ENCODE assay signal across 25 mouse cellular contexts in genomic region chr3:159787776-159788175, GRCm38 (mm10). TPM values are rescaled to one million over a fixed set of nuclear protein-coding genes. Genes with fewer than 3 reads are reported as not detected.
DNase-seq lines count a peak whose midpoint lies in the region; ATAC-seq and TF ChIP-seq lines count a peak whose summit lies in the region.
"Had no signal": no experiment of that assay in that cellular context is flagged by ENCODE, and none has a peak within 500 bp of the region (broad histone marks: within the 10 kb centered on the region; RNA-seq: fewer than 3 reads in every experiment).

No protein-coding gene starts in this region.

- H3K27ac ChIP-seq in forebrain, embryonic 10.5 days, result peak overlapping the region; percentile 62; the same call in 1 of the 2 replicates
- no peak overlapping the region for H3K27ac ChIP-seq in forebrain, embryonic 14.5 days (ENCODE audit: low read depth, low read length)
- no peak overlapping the region for H3K27ac ChIP-seq in hindbrain, embryonic 11.5 days (ENCODE audit: low read depth, low read length)
- H3K27ac ChIP-seq in hindbrain, embryonic 16.5 days (ENCODE audit: low read depth, low read length), result no peak overlapping the region
- no peak overlapping the region for H3K27ac ChIP-seq in midbrain, embryonic 11.5 days (ENCODE audit: low read depth, low read length)
- H3K27ac ChIP-seq in midbrain, postnatal 0 days (ENCODE audit: low read depth, low read length), result no peak overlapping the region
- H3K27ac ChIP-seq in midbrain, embryonic 12.5 days (replicated peaks), result no peak overlapping the region
- no peak overlapping the region for H3K27ac ChIP-seq in heart, adult 2 months
- H3K27ac ChIP-seq: embryonic facial prominence, embryonic 12.5 days; heart, embryonic 13.5 days; kidney, postnatal 0 days; liver, embryonic 15.5 days had no signal

- H3K36me3 ChIP-seq in forebrain, embryonic 10.5 days (replicated peaks), result no peaks in the 10 kb centered on the region
- H3K36me3 ChIP-seq in forebrain, embryonic 14.5 days (ENCODE audit: control insufficient read depth, insufficient read depth, low read length), result no peaks in the 10 kb centered on the region
- no peaks in the 10 kb centered on the region for H3K36me3 ChIP-seq in hindbrain, embryonic 11.5 days (ENCODE audit: control insufficient read depth, insufficient read depth, low read length)
- H3K36me3 ChIP-seq in hindbrain, embryonic 16.5 days (ENCODE audit: control insufficient read depth, insufficient read depth, low read length), result no peaks in the 10 kb centered on the region
- no peaks in the 10 kb centered on the region for H3K36me3 ChIP-seq in midbrain, embryonic 11.5 days (ENCODE audit: control insufficient read depth, insufficient read depth, low read length)
- H3K36me3 ChIP-seq in midbrain, postnatal 0 days (ENCODE audit: insufficient read depth, low read length), result no peaks in the 10 kb centered on the region
- H3K36me3 ChIP-seq in midbrain, embryonic 12.5 days, result no peaks in the 10 kb centered on the region
- no peaks in the 10 kb centered on the region for H3K36me3 ChIP-seq in heart, adult 2 months (ENCODE audit: control insufficient read depth, insufficient read depth, low read length)
- H3K36me3 ChIP-seq: embryonic facial prominence, embryonic 12.5 days; G1E; heart, embryonic 13.5 days; liver, embryonic 15.5 days had no signal

- no peaks in the 10 kb centered on the region for H3K9me3 ChIP-seq in forebrain, embryonic 10.5 days
- H3K9me3 ChIP-seq in forebrain, embryonic 14.5 days (replicated peaks; ENCODE audit: control insufficient read depth, low read length), result no peaks in the 10 kb centered on the region
- no peaks in the 10 kb centered on the region for H3K9me3 ChIP-seq in hindbrain, embryonic 11.5 days (ENCODE audit: control insufficient read depth, low read length)
- H3K9me3 ChIP-seq in hindbrain, embryonic 16.5 days (ENCODE audit: control insufficient read depth, low read length), result no peaks in the 10 kb centered on the region
- H3K9me3 ChIP-seq in midbrain, embryonic 11.5 days (ENCODE audit: control insufficient read depth, low read length), result no peaks in the 10 kb centered on the region
- H3K9me3 ChIP-seq in midbrain, postnatal 0 days (ENCODE audit: low read length), result no peaks in the 10 kb centered on the region
- no peaks in the 10 kb centered on the region for H3K9me3 ChIP-seq in midbrain, embryonic 12.5 days
- H3K9me3 ChIP-seq: embryonic facial prominence, embryonic 12.5 days; G1E; heart, embryonic 13.5 days; liver, embryonic 15.5 days had no signal

- H3K4me2 ChIP-seq in forebrain, embryonic 14.5 days (ENCODE audit: low read length), result no peak overlapping the region
- H3K4me2 ChIP-seq in hindbrain, embryonic 11.5 days (replicated peaks; ENCODE audit: low read depth, low read length), result no peak overlapping the region
- H3K4me2 ChIP-seq in hindbrain, embryonic 16.5 days (ENCODE audit: low read length), result no peak overlapping the region
- H3K4me2 ChIP-seq in midbrain, embryonic 11.5 days, result no peak overlapping the region
- no peak overlapping the region for H3K4me2 ChIP-seq in midbrain, postnatal 0 days (ENCODE audit: low read depth, low read length, poor library complexity, severe bottlenecking)
- H3K4me2 ChIP-seq in midbrain, embryonic 12.5 days (replicated peaks), result no peak overlapping the region
- H3K4me2 ChIP-seq: embryonic facial prominence, embryonic 12.5 days; heart, embryonic 13.5 days; liver, embryonic 15.5 days; lung, embryonic 14.5 days had no signal

- TF ChIP-seq EP300 in heart, adult 2 months (IDR thresholded peaks at IDR 0.05; ENCODE audit: insufficient read depth, low read depth, low read length), result no peak

- no peak overlapping the region for H3K9ac ChIP-seq in forebrain, embryonic 14.5 days (ENCODE audit: low read length)
- H3K9ac ChIP-seq in hindbrain, embryonic 11.5 days (ENCODE audit: low read depth, low read length), result no peak overlapping the region
- H3K9ac ChIP-seq in hindbrain, embryonic 16.5 days (ENCODE audit: low read depth, low read length), result no peak overlapping the region
- no peak overlapping the region for H3K9ac ChIP-seq in midbrain, embryonic 11.5 days (ENCODE audit: low read length)
- H3K9ac ChIP-seq in midbrain, postnatal 0 days (replicated peaks; ENCODE audit: low read length, poor library complexity, severe bottlenecking), result no peak overlapping the region
- H3K9ac ChIP-seq in midbrain, embryonic 12.5 days (replicated peaks), result no peak overlapping the region
- no peak overlapping the region for H3K9ac ChIP-seq in heart, adult 2 months (ENCODE audit: low read depth, low read length)
- H3K9ac ChIP-seq: embryonic facial prominence, embryonic 12.5 days; heart, embryonic 13.5 days; liver, embryonic 15.5 days; lung, embryonic 14.5 days had no signal

- intact Hi-C loops in heart, adult 2 months (cut with DNase I), result no loop called here

- H3K4me1 ChIP-seq in forebrain, embryonic 10.5 days, result peaks cover 30% of the 10 kb centered on the region
- no peaks in the 10 kb centered on the region for H3K4me1 ChIP-seq in forebrain, embryonic 14.5 days (ENCODE audit: control insufficient read depth, insufficient read depth, low read length)
- H3K4me1 ChIP-seq in hindbrain, embryonic 11.5 days (replicated peaks; ENCODE audit: control insufficient read depth, insufficient read depth, low read length), result no peaks in the 10 kb centered on the region
- H3K4me1 ChIP-seq in hindbrain, embryonic 16.5 days (ENCODE audit: control insufficient read depth, insufficient read depth, low read depth, low read length), result no peaks in the 10 kb centered on the region
- H3K4me1 ChIP-seq in midbrain, embryonic 11.5 days (ENCODE audit: control insufficient read depth, insufficient read depth, low read length), result no peaks in the 10 kb centered on the region; the same call in 1 of the 2 replicates
- H3K4me1 ChIP-seq in midbrain, postnatal 0 days (ENCODE audit: insufficient read depth, low read length), result no peaks in the 10 kb centered on the region
- H3K4me1 ChIP-seq in midbrain, embryonic 12.5 days, result no peaks in the 10 kb centered on the region
- no peaks in the 10 kb centered on the region for H3K4me1 ChIP-seq in heart, adult 2 months (ENCODE audit: control insufficient read depth, insufficient read depth, low read length)
- H3K4me1 ChIP-seq: embryonic facial prominence, embryonic 12.5 days; liver, embryonic 15.5 days had no signal

- no peak for TF ChIP-seq POLR2A in heart, adult 2 months (IDR thresholded peaks at IDR 0.05; ENCODE audit: insufficient read depth, low read depth, low read length)

- WGBS in forebrain, embryonic 10.5 days, result 48% methylated on average over 9 of the region's 9 CpGs
- 53% methylated on average over 9 of the region's 9 CpGs for WGBS in forebrain, embryonic 14.5 days
- WGBS in hindbrain, embryonic 11.5 days, result 56% methylated on average over 8 of the region's 9 CpGs
- WGBS in hindbrain, embryonic 16.5 days, result 61% methylated on average over 9 of the region's 9 CpGs
- WGBS in midbrain, embryonic 11.5 days, result 41% methylated on average over 9 of the region's 9 CpGs
- WGBS in midbrain, postnatal 0 days, result 63% methylated on average over 9 of the region's 9 CpGs
- WGBS in midbrain, embryonic 12.5 days, result 46% methylated on average over 9 of the region's 9 CpGs
- WGBS in heart, adult 2 months, result 71% methylated on average over 9 of the region's 9 CpGs

- no peak for ATAC-seq in forebrain, embryonic 14.5 days
- ATAC-seq in hindbrain, embryonic 11.5 days (ENCODE audit: low FRiP score), result peak; percentile 68; the same call in 1 of the 2 replicates
- ATAC-seq in hindbrain, embryonic 16.5 days, result no peak
- ATAC-seq in midbrain, embryonic 11.5 days (ENCODE audit: low FRiP score), result peak; percentile 60
- no peak for ATAC-seq in midbrain, postnatal 0 days (ENCODE audit: low FRiP score)
- peak; percentile 48; the same call in 1 of the 2 replicates for ATAC-seq in midbrain, embryonic 12.5 days (ENCODE audit: low FRiP score, low read depth)

- peaks cover 37% of the 10 kb centered on the region for H3K27me3 ChIP-seq in forebrain, embryonic 10.5 days (ENCODE audit: poor library complexity, severe bottlenecking)
- no peaks in the 10 kb centered on the region for H3K27me3 ChIP-seq in forebrain, embryonic 14.5 days (replicated peaks; ENCODE audit: control insufficient read depth, insufficient read depth, low read length)
- H3K27me3 ChIP-seq in hindbrain, embryonic 11.5 days (ENCODE audit: control insufficient read depth, insufficient read depth, low read length), result no peaks in the 10 kb centered on the region
- no peaks in the 10 kb centered on the region for H3K27me3 ChIP-seq in hindbrain, embryonic 16.5 days (replicated peaks; ENCODE audit: control insufficient read depth, insufficient read depth, low read length)
- H3K27me3 ChIP-seq in midbrain, embryonic 11.5 days (ENCODE audit: control insufficient read depth, insufficient read depth, low read length), result no peaks in the 10 kb centered on the region
- no peaks in the 10 kb centered on the region for H3K27me3 ChIP-seq in midbrain, postnatal 0 days (ENCODE audit: insufficient read depth, low read length)
- no peaks in the 10 kb centered on the region for H3K27me3 ChIP-seq in midbrain, embryonic 12.5 days
- no peaks in the 10 kb centered on the region for H3K27me3 ChIP-seq in heart, adult 2 months (ENCODE audit: control insufficient read depth, insufficient read depth, low read length)
- H3K27me3 ChIP-seq: embryonic facial prominence, embryonic 12.5 days; heart, embryonic 13.5 days; liver, embryonic 15.5 days had no signal

- DNase-seq in forebrain, embryonic 10.5 days (ENCODE audit: extremely low spot score, low spot score), result no peak
- no peak for DNase-seq in forebrain, embryonic 14.5 days (ENCODE audit: low spot score)
- no peak for DNase-seq in hindbrain, embryonic 11.5 days (ENCODE audit: low spot score)
- no peak for DNase-seq in midbrain, embryonic 11.5 days (ENCODE audit: low spot score, missing footprints)
- no peak for DNase-seq in midbrain, postnatal 0 days (ENCODE audit: low spot score)
- DNase-seq in heart, adult 2 months, result no peak
- DNase-seq: adrenal gland, adult 8-10 months; cerebellum, adult 8-10 months; cerebellum, postnatal 25 days; heart, postnatal 10 days; kidney, adult 18-20 months; layer of hippocampus, adult 9-11 months; lung, embryonic 14.5 days; lung, postnatal 14 days; right cerebral cortex, postnatal 25 days; thymus, adult 2 months; thymus, postnatal 36 days had no signal

- H3K4me3 ChIP-seq in forebrain, embryonic 10.5 days, result no peak overlapping the region
- H3K4me3 ChIP-seq in forebrain, embryonic 14.5 days (ENCODE audit: low read depth, low read length), result no peak overlapping the region
- no peak overlapping the region for H3K4me3 ChIP-seq in hindbrain, embryonic 11.5 days (ENCODE audit: low read depth, low read length)
- no peak overlapping the region for H3K4me3 ChIP-seq in hindbrain, embryonic 16.5 days (ENCODE audit: low read length)
- H3K4me3 ChIP-seq in midbrain, embryonic 11.5 days (ENCODE audit: low read depth, low read length), result no peak overlapping the region
- no peak overlapping the region for H3K4me3 ChIP-seq in midbrain, postnatal 0 days (ENCODE audit: low read depth, low read length)
- H3K4me3 ChIP-seq in midbrain, embryonic 12.5 days, result no peak overlapping the region
- no peak overlapping the region for H3K4me3 ChIP-seq in heart, adult 2 months
- H3K4me3 ChIP-seq: embryonic facial prominence, embryonic 12.5 days; heart, embryonic 13.5 days; liver, embryonic 15.5 days; myocyte had no signal

- H3K79me2 ChIP-seq in heart, adult 2 months (replicated peaks; ENCODE audit: control insufficient read depth, insufficient read depth, low read length), result no peaks in the 10 kb centered on the region

- TF ChIP-seq CTCF in midbrain, postnatal 0 days (IDR thresholded peaks at IDR 0.05), result no peak
- TF ChIP-seq CTCF in heart, adult 2 months (IDR thresholded peaks at IDR 0.05), result no peak

RNA-seq across cellular contexts. Expression of gene Wls, which starts 51.7 kb away (rescaled TPM):
- polyA plus RNA-seq in forebrain, embryonic 10.5 days (2016; fragmentation: Nextera tagmentation; extraction: Ambion mirVana), result 111 and 114 TPM in 2 replicates
- polyA plus RNA-seq in forebrain, embryonic 14.5 days (2014; fragmentation: Nextera tagmentation; extraction: Ambion mirVana), result 49.6 and 55.9 TPM in 2 replicates
- 158 and 160 TPM in 2 replicates for polyA plus RNA-seq in hindbrain, embryonic 11.5 days (2014; fragmentation: Nextera tagmentation; extraction: Ambion mirVana)
- 67.8 and 83.9 TPM in 2 replicates for polyA plus RNA-seq in hindbrain, embryonic 16.5 days (2015; fragmentation: Nextera tagmentation; extraction: Ambion mirVana)
- polyA plus RNA-seq in midbrain, embryonic 11.5 days (2014; fragmentation: Nextera tagmentation; extraction: Ambion mirVana), result 212 and 215 TPM in 2 replicates
- total RNA-seq in midbrain, postnatal 0 days (2014; rRNA removed), result 40.6 and 61.9 TPM in 2 replicates
- polyA plus RNA-seq in midbrain, postnatal 0 days (2015; fragmentation: Nextera tagmentation; extraction: Ambion mirVana), result 55.7 and 58.9 TPM in 2 replicates
- polyA plus RNA-seq in midbrain, embryonic 12.5 days (2016; fragmentation: Nextera tagmentation; extraction: Ambion mirVana), result 168 and 179 TPM in 2 replicates
- 10 to 100 TPM; 37.7 to 39.0 TPM for total RNA-seq in heart, adult 2 months (2021)
- 26.2 and 53.5 TPM in 2 replicates for polyA plus RNA-seq in heart, adult 2 months (2012; rRNA removed)

Comparison
In these comparisons a context has a peak if more than half of its experiments do, and no peak if none do; other contexts are left out.
1. ATAC-seq: peak in hindbrain, embryonic 11.5 days (single experiment), midbrain, embryonic 11.5 days (single experiment) and midbrain, embryonic 12.5 days (single experiment); none in forebrain, embryonic 14.5 days (single experiment), hindbrain, embryonic 16.5 days (single experiment) and midbrain, postnatal 0 days (single experiment).